Mouse (Mus musculus) CH12.LX (cell line): ENCODE measurements around the gene Bcl9l. TPM values are rescaled to one million over a fixed set of nuclear protein-coding genes. Genes with fewer than 3 reads are reported as not detected.

Source experiments
- DNase-seq: peaks from one replicate; pipeline ENCODE4 v3.0.0-alpha.2; 2013; ENCODE audit errors: extremely low read depth
- H3K27ac ChIP-seq: 2 replicates; pipeline ENCODE4 v1.5.1; 2012; ENCODE audit warnings: low read depth, mild to moderate bottlenecking, control low read depth, moderate library complexity; ENCODE audit not compliant: insufficient read depth
- H3K27me3 ChIP-seq: replicated peaks from 2 replicates; pipeline ENCODE3; 2012; ENCODE audit warnings: inconsistent platforms
- H3K36me3 ChIP-seq, 2 experiments: replicated peaks in 1 of 2; 2 replicates each; pipeline versions ENCODE3 to v1.6.1; 2012; ENCODE audit warnings: inconsistent platforms in 1 of 2, low read length in 1 of 2, mild to moderate bottlenecking in 1 of 2, mixed read lengths in 1 of 2, moderate library complexity in 1 of 2; ENCODE audit not compliant: control insufficient read depth in 1 of 2, insufficient read depth in 1 of 2
- H3K4me1 ChIP-seq, 2 experiments: 2 replicates each; pipeline ENCODE4 v1.6.1; 2012; ENCODE audit warnings: inconsistent platforms in 1 of 2, moderate library complexity in 1 of 2; ENCODE audit not compliant: insufficient read depth in 2 of 2, control insufficient read depth in 1 of 2
- H3K4me2 ChIP-seq: 2 replicates; pipeline ENCODE4 v1.6.1; 2012; ENCODE audit warnings: low read depth, mild to moderate bottlenecking, control low read depth; ENCODE audit not compliant: poor library complexity, insufficient read depth, severe bottlenecking
- H3K4me3 ChIP-seq, 3 experiments: fragments of 150-350 bp in 1 of 3; sonication (generic) in 1 of 3; replicated peaks in 1 of 3; 2 replicates each; pipeline versions ENCODE3 to v1.5.1; 2011 to 2012; ENCODE audit warnings: low read depth in 2 of 3, low read length in 2 of 3, mild to moderate bottlenecking in 2 of 3, moderate library complexity in 2 of 3, control low read depth in 1 of 3, improper control_type of control experiment in 1 of 3, inconsistent platforms in 1 of 3, mixed read lengths in 1 of 3; ENCODE audit not compliant: poor library complexity in 1 of 3
- H3K79me2 ChIP-seq: replicated peaks from 2 replicates; pipeline ENCODE4 v1.6.1; 2012; ENCODE audit warnings: mild to moderate bottlenecking, moderate library complexity; ENCODE audit not compliant: control insufficient read depth, poor library complexity, insufficient read depth, severe bottlenecking; ENCODE audit errors: extremely low read depth
- H3K9ac ChIP-seq: 2 replicates; pipeline ENCODE4 v1.6.1; 2012; ENCODE audit warnings: low read depth, mild to moderate bottlenecking, control low read depth, moderate library complexity; ENCODE audit not compliant: insufficient read depth
- H3K9me3 ChIP-seq: replicated peaks from 2 replicates; pipeline ENCODE3; 2012; ENCODE audit warnings: low read length, inconsistent platforms, mixed read lengths
- CTCF ChIP-seq, 2 experiments: IDR thresholded peaks in 1 of 2; conservative IDR thresholded peaks in 1 of 2; 2 replicates each; pipeline ENCODE4 v1.5.1; 2011 to 2012; ENCODE audit warnings: low read depth in 2 of 2, low read length in 2 of 2, improper control_type of control experiment in 1 of 2, inconsistent platforms in 1 of 2, mild to moderate bottlenecking in 1 of 2, moderate library complexity in 1 of 2
- GABPA ChIP-seq: IDR thresholded peaks from 2 replicates; pipeline ENCODE4 v1.6.1; 2012; ENCODE audit warnings: low read depth, low read length, improper control_type of control experiment, inconsistent platforms; ENCODE audit not compliant: insufficient replicate concordance
- HCFC1 ChIP-seq: IDR thresholded peaks from 2 replicates; pipeline ENCODE4 v1.6.1; 2012; ENCODE audit warnings: low read depth, mild to moderate bottlenecking, inconsistent platforms, low read length, improper control_type of control experiment
- IRF4 ChIP-seq: IDR thresholded peaks from 2 replicates; pipeline ENCODE4 v1.6.1; 2014; ENCODE audit warnings: low read depth, mild to moderate bottlenecking, inconsistent platforms, low read length, improper control_type of control experiment
- KAT2A ChIP-seq: IDR thresholded peaks from 2 replicates; pipeline ENCODE4 v1.6.1; 2012; ENCODE audit warnings: low read length, improper control_type of control experiment, inconsistent platforms; ENCODE audit not compliant: insufficient replicate concordance
- MAFK ChIP-seq: IDR thresholded peaks from 2 replicates; pipeline ENCODE4 v1.6.1; 2011; ENCODE audit warnings: low read length, improper control_type of control experiment; ENCODE audit not compliant: insufficient replicate concordance
- RAD21 ChIP-seq: IDR thresholded peaks from 2 replicates; pipeline ENCODE4 v1.6.1; 2011; ENCODE audit warnings: low read depth, mild to moderate bottlenecking, low read length, improper control_type of control experiment, moderate library complexity
- SIN3A ChIP-seq: IDR thresholded peaks from 2 replicates; pipeline ENCODE4 v1.6.1; 2012; ENCODE audit warnings: low read length, improper control_type of control experiment, inconsistent platforms
- TBP ChIP-seq: conservative IDR thresholded peaks from 2 replicates; pipeline ENCODE4 v1.6.1; 2011; ENCODE audit warnings: low read depth, low read length, improper control_type of control experiment
- TCF12 ChIP-seq: IDR thresholded peaks from 2 replicates; pipeline ENCODE4 v1.6.1; 2014; ENCODE audit warnings: low read depth, mild to moderate bottlenecking, inconsistent platforms, low read length, improper control_type of control experiment
- USF1 ChIP-seq: IDR thresholded peaks from 2 replicates; pipeline ENCODE4 v1.6.1; 2014; ENCODE audit warnings: low read depth, mild to moderate bottlenecking, inconsistent platforms, low read length, improper control_type of control experiment
- ZKSCAN1 ChIP-seq: IDR thresholded peaks from 2 replicates; pipeline ENCODE4 v1.6.1; 2012; ENCODE audit warnings: low read depth, inconsistent platforms, low read length, improper control_type of control experiment, borderline replicate concordance
- ZMIZ1 ChIP-seq: IDR thresholded peaks from 2 replicates; pipeline ENCODE4 v1.6.1; 2012; ENCODE audit warnings: low read depth, mild to moderate bottlenecking, inconsistent platforms, low read length, improper control_type of control experiment
- ZNF384 ChIP-seq: IDR thresholded peaks from 2 replicates; pipeline ENCODE4 v1.6.1; 2012; ENCODE audit warnings: low read depth, low read length, improper control_type of control experiment, inconsistent platforms
- dilution Hi-C: fragments of 300-500 bp; cut with MboI; formaldehyde crosslinking; loops from 2 replicates; pipeline ENCODE4 v1.14.3; 2020; ENCODE audit warnings: low sequenced_read_pairs; ENCODE audit not compliant: extremely low pct_unique_long_range_greater_than_20kb, extremely low pct_ligation_motif_present
- in situ Hi-C: fragments of 300-500 bp; cut with MboI; formaldehyde crosslinking; loops from 3 replicates; pipeline ENCODE4 v1.14.3; 2019; ENCODE audit warnings: low sequenced_read_pairs, low pct_ligation_motif_present, low pct_unique_long_range_greater_than_20kb, mixed read lengths
- polyA plus RNA-seq: library from polyadenylated mRNA; unstranded; fragments of >175 nt; gene quantifications from 2 replicates; pipeline ENCODE4 v1.2.1, GENCODE M21; 2012; ENCODE audit warnings: low read depth; ENCODE audit not compliant: insufficient read length
- total RNA-seq, 2 experiments: library from RNA; depleted of rRNA; stranded (reverse); fragments of 300-350 nt in 1 of 2; fragments of >200 nt in 1 of 2; gene quantifications; 2 replicates each; pipeline ENCODE4 v1.2.3; 2012 to 2014

Bcl9l gene
- total and polyA plus RNA-seq, 3 experiments: 0.67 to 7.5 (median 1.6) TPM

GRCm38 (mm10) chr9:44511935-44512716 is 29.5 kb downstream of the Bcl9l start:
- no peak overlapping the region for H3K4me3 ChIP-seq
- in situ Hi-C loops: loop anchor here (5.0 kb wide), 1 partner anchor 135 kb away; no protein-coding TSS in a partner anchor

GRCm38 (mm10) chr9:44512717-44513003 is 30.0 kb downstream of the Bcl9l start:
- dilution Hi-C loops (no loop called here), in situ Hi-C loops (loop anchor here (5.0 kb wide), 1 partner anchor 135 kb away; no protein-coding TSS in a partner anchor)
- peaks cover 18 to 89% of the 10 kb centered on the region in 2 experiments for H3K36me3 ChIP-seq
- H3K9me3 ChIP-seq: no peaks in the 10 kb centered on the region
- no peak overlapping the region for H3K9ac ChIP-seq
- H3K4me3 ChIP-seq: no peak overlapping the region
- no peak for DNase-seq
- peaks cover 33 to 88% of the 10 kb centered on the region in 2 experiments for H3K4me1 ChIP-seq
- no peaks in the 10 kb centered on the region for H3K27me3 ChIP-seq
- no peak overlapping the region for H3K27ac ChIP-seq
- no peaks in the 10 kb centered on the region for H3K79me2 ChIP-seq
- H3K4me2 ChIP-seq: no peak overlapping the region
- TF ChIP-seq SIN3A (no peak), HCFC1 (no peak), ZNF384 (no peak), CTCF (conservative IDR thresholded peaks at IDR 0.05 in 1 of 2, IDR thresholded peaks at IDR 0.05 in 1 of 2; ENCODE audit: low read depth in 2 of 2, low read length in 2 of 2) (no peak), RAD21 (no peak), KAT2A (no peak), TBP (no peak), MAFK (no peak)
- TF ChIP-seq, all 38 proteins: peak for 0

More at GRCm38 (mm10) chr9:44511935-44512716, 29.5 kb downstream of the Bcl9l start:
- Histone ChIP-seq H3K4me1 (peaks cover 33 to 82% of the 10 kb centered on the region in 2 experiments), H3K9me3 (no peaks in the 10 kb centered on the region), H3K79me2 (no peaks in the 10 kb centered on the region)
- DNase-seq: no peak
- dilution Hi-C loops: no loop called here
- TF ChIP-seq ZKSCAN1 (no peak), ZMIZ1 (no peak), CTCF (conservative IDR thresholded peaks at IDR 0.05 in 1 of 2, IDR thresholded peaks at IDR 0.05 in 1 of 2; ENCODE audit: low read depth in 2 of 2, low read length in 2 of 2) (no peak), USF1 (no peak), GABPA (no peak), MAFK (no peak), TCF12 (no peak), KAT2A (no peak), IRF4 (no peak)
- TF ChIP-seq, all 38 proteins: peak for 0
- Histone ChIP-seq H3K9ac (no peak overlapping the region), H3K4me2 (no peak overlapping the region), H3K27ac (no peak overlapping the region), H3K36me3 (peaks cover 20 to 89% of the 10 kb centered on the region in 2 experiments), H3K27me3 (no peaks in the 10 kb centered on the region)
